ENCODE assay signal across 8 mouse cellular contexts in the genomic region with DNA sequence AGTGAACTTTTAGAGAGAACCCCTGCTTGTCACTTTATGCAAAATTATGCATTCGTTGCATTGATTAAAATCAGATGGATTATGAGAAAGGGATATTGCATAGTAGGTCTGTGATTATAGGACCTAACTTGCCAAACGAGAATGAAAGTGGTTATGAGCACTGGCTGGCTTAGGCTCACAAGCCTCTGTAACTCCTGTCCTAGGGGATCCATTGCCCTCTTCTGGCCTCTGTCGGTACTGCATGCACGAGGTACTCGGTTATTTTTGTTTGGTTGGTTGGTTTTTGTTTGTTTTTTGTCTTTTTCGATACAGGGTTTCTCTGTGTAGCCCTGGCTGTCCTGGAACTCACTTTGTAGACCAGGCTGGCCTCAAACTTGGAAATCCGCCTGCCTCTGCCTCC. TPM values are rescaled to one million over a fixed set of nuclear protein-coding genes. Genes with fewer than 3 reads are reported as not detected.
DNase-seq lines count a peak whose midpoint lies in the region; ATAC-seq and TF ChIP-seq lines count a peak whose summit lies in the region.

No protein-coding gene starts in this region.

- DNase-seq in kidney, adult 2 months = peak; percentile 77
- DNase-seq in c-Kit-positive CD71-negative TER-119-negative erythroid progenitor cells, embryonic 14.5 days (ENCODE audit: low read depth) = peak; percentile 63
- peak; percentile 87 for DNase-seq in forebrain, embryonic 14.5 days (ENCODE audit: low spot score)
- peak; percentile 84 for DNase-seq in hindbrain, postnatal 0 days (ENCODE audit: low spot score)
- peak; percentile 64 to 76 for DNase-seq in left cerebral cortex, postnatal 36 days (ENCODE audit: low spot score in 2 of 2)
- peak; percentile 87 for DNase-seq in midbrain, embryonic 14.5 days
- peak; percentile 77 for DNase-seq in stomach, postnatal 0 days (ENCODE audit: low spot score)

- peak; percentile 84 for TF ChIP-seq CTCF in kidney, adult 2 months (conservative IDR thresholded peaks at IDR 0.05; ENCODE audit: insufficient read depth, insufficient read length, low read depth, low read length)
- peak; percentile 96 for TF ChIP-seq CTCF in hindbrain, postnatal 0 days (IDR thresholded peaks at IDR 0.05; ENCODE audit: low read depth)
- TF ChIP-seq CTCF in stomach, postnatal 0 days (IDR thresholded peaks at IDR 0.05; ENCODE audit: low read depth) = peak; percentile 92

- 10% methylated on average over 7 of the region's 7 CpGs for WGBS in kidney, adult 2 months
- whole genome bisulfite sequencing in kidney, embryonic 15.5 days = 13% methylated on average over 7 of the region's 7 CpGs
- WGBS in forebrain, embryonic 14.5 days = 16% methylated on average over 7 of the region's 7 CpGs
- WGBS in hindbrain, postnatal 0 days = 13% methylated on average over 7 of the region's 7 CpGs
- WGBS in midbrain, embryonic 14.5 days = 15% methylated on average over 7 of the region's 7 CpGs
- 8% methylated on average over 7 of the region's 7 CpGs for WGBS in stomach, postnatal 0 days

- H3K4me3 ChIP-seq in kidney, adult 2 months (ENCODE audit: insufficient read depth, low read depth, low read length) = no peak overlapping the region
- H3K4me3 ChIP-seq in kidney, embryonic 15.5 days (replicated peaks) = no peak overlapping the region
- H3K4me3 ChIP-seq in forebrain, embryonic 14.5 days (ENCODE audit: low read depth, low read length) = no peak overlapping the region
- no peak overlapping the region for H3K4me3 ChIP-seq in hindbrain, postnatal 0 days (ENCODE audit: low read length)
- H3K4me3 ChIP-seq in midbrain, embryonic 14.5 days (replicated peaks; ENCODE audit: low read depth, low read length) = no peak overlapping the region
- H3K4me3 ChIP-seq in stomach, postnatal 0 days (ENCODE audit: low read depth, low read length) = no peak overlapping the region

- no peak for ATAC-seq in kidney, embryonic 15.5 days (replicated peaks; ENCODE audit: low FRiP score)
- peak; percentile 75 for ATAC-seq in forebrain, embryonic 14.5 days
- ATAC-seq in hindbrain, postnatal 0 days = no peak
- no peak for ATAC-seq in midbrain, embryonic 14.5 days (ENCODE audit: low FRiP score, low TSS enrichment)
- no peak for ATAC-seq in stomach, postnatal 0 days (ENCODE audit: low FRiP score, low TSS enrichment)

- intact Hi-C loops in left cerebral cortex, postnatal 36 days (cut with DNase I) = loop anchor here (5.0 kb wide), 1 partner anchor 431 kb away; a partner anchor contains a TSS

- no peaks in the 10 kb centered on the region for H3K9me3 ChIP-seq in kidney, embryonic 15.5 days (replicated peaks)
- H3K9me3 ChIP-seq in forebrain, embryonic 14.5 days (replicated peaks; ENCODE audit: control insufficient read depth, low read length) = no peaks in the 10 kb centered on the region
- no peaks in the 10 kb centered on the region for H3K9me3 ChIP-seq in hindbrain, postnatal 0 days (ENCODE audit: low read length)
- H3K9me3 ChIP-seq in midbrain, embryonic 14.5 days (ENCODE audit: control insufficient read depth, low read length) = no peaks in the 10 kb centered on the region
- no peaks in the 10 kb centered on the region for H3K9me3 ChIP-seq in stomach, postnatal 0 days (ENCODE audit: control insufficient read depth, low read length)

- H3K4me2 ChIP-seq in kidney, embryonic 15.5 days = no peak overlapping the region
- no peak overlapping the region for H3K4me2 ChIP-seq in forebrain, embryonic 14.5 days (ENCODE audit: low read length)
- no peak overlapping the region for H3K4me2 ChIP-seq in hindbrain, postnatal 0 days (ENCODE audit: low read depth, low read length)
- H3K4me2 ChIP-seq in midbrain, embryonic 14.5 days (ENCODE audit: low read length) = no peak overlapping the region
- H3K4me2 ChIP-seq in stomach, postnatal 0 days (replicated peaks; ENCODE audit: low read depth) = no peak overlapping the region

- TF ChIP-seq EP300 in stomach, postnatal 0 days (optimal IDR thresholded peaks at IDR 0.05) = no peak

- H3K9ac ChIP-seq in kidney, embryonic 15.5 days = no peak overlapping the region
- H3K9ac ChIP-seq in forebrain, embryonic 14.5 days (ENCODE audit: low read length) = no peak overlapping the region
- H3K9ac ChIP-seq in hindbrain, postnatal 0 days (replicated peaks; ENCODE audit: low read length) = no peak overlapping the region
- no peak overlapping the region for H3K9ac ChIP-seq in midbrain, embryonic 14.5 days (replicated peaks; ENCODE audit: low read length)
- no peak overlapping the region for H3K9ac ChIP-seq in stomach, postnatal 0 days (ENCODE audit: low read length)

- no peaks in the 10 kb centered on the region for H3K27me3 ChIP-seq in kidney, adult 2 months (replicated peaks; ENCODE audit: control insufficient read depth, insufficient read depth, low read length)
- no peaks in the 10 kb centered on the region for H3K27me3 ChIP-seq in kidney, embryonic 15.5 days
- no peaks in the 10 kb centered on the region for H3K27me3 ChIP-seq in forebrain, embryonic 14.5 days (replicated peaks; ENCODE audit: control insufficient read depth, insufficient read depth, low read length)
- no peaks in the 10 kb centered on the region for H3K27me3 ChIP-seq in hindbrain, postnatal 0 days (ENCODE audit: insufficient read depth, low read length)
- H3K27me3 ChIP-seq in midbrain, embryonic 14.5 days (ENCODE audit: control insufficient read depth, insufficient read depth, low read length) = no peaks in the 10 kb centered on the region
- no peaks in the 10 kb centered on the region for H3K27me3 ChIP-seq in stomach, postnatal 0 days (ENCODE audit: control insufficient read depth, insufficient read depth, low read length)

- no peak for TF ChIP-seq POLR2A in kidney, adult 2 months (IDR thresholded peaks at IDR 0.05; ENCODE audit: low read depth, low read length)

- H3K4me1 ChIP-seq in kidney, adult 2 months (ENCODE audit: control insufficient read depth, insufficient read depth, low read length) = no peaks in the 10 kb centered on the region
- H3K4me1 ChIP-seq in kidney, embryonic 15.5 days = peaks cover 10% of the 10 kb centered on the region
- H3K4me1 ChIP-seq in forebrain, embryonic 14.5 days (ENCODE audit: control insufficient read depth, insufficient read depth, low read length) = 0 out of 2 replicates have a peak, but pooled peaks cover 1% of the 10 kb centered on the region
- H3K4me1 ChIP-seq in hindbrain, postnatal 0 days (ENCODE audit: insufficient read depth, low read length) = no peaks in the 10 kb centered on the region
- H3K4me1 ChIP-seq in midbrain, embryonic 14.5 days (ENCODE audit: control insufficient read depth, insufficient read depth, low read length) = no peaks in the 10 kb centered on the region
- no peaks in the 10 kb centered on the region for H3K4me1 ChIP-seq in stomach, postnatal 0 days (replicated peaks; ENCODE audit: control insufficient read depth, insufficient read depth)

- no peak overlapping the region for H3K27ac ChIP-seq in kidney, adult 2 months (ENCODE audit: insufficient read depth, low read depth, low read length)
- no peak overlapping the region for H3K27ac ChIP-seq in kidney, embryonic 15.5 days
- H3K27ac ChIP-seq in forebrain, embryonic 14.5 days (ENCODE audit: low read depth, low read length) = no peak overlapping the region
- H3K27ac ChIP-seq in hindbrain, postnatal 0 days = no peak overlapping the region
- no peak overlapping the region for H3K27ac ChIP-seq in midbrain, embryonic 14.5 days (replicated peaks; ENCODE audit: low read depth, low read length)
- H3K27ac ChIP-seq in stomach, postnatal 0 days (replicated peaks) = no peak overlapping the region

- no peaks in the 10 kb centered on the region for H3K36me3 ChIP-seq in kidney, adult 2 months (ENCODE audit: control insufficient read depth, insufficient read depth, low read length)
- no peaks in the 10 kb centered on the region for H3K36me3 ChIP-seq in kidney, embryonic 15.5 days
- no peaks in the 10 kb centered on the region for H3K36me3 ChIP-seq in forebrain, embryonic 14.5 days (ENCODE audit: control insufficient read depth, insufficient read depth, low read length)
- H3K36me3 ChIP-seq in hindbrain, postnatal 0 days (ENCODE audit: insufficient read depth, low read length) = no peaks in the 10 kb centered on the region
- H3K36me3 ChIP-seq in midbrain, embryonic 14.5 days (ENCODE audit: control insufficient read depth, insufficient read depth, low read length) = no peaks in the 10 kb centered on the region
- H3K36me3 ChIP-seq in stomach, postnatal 0 days (ENCODE audit: control insufficient read depth, insufficient read depth, low read length) = no peaks in the 10 kb centered on the region

RNA-seq across cellular contexts. Expression of a gene that starts 18.8 kb away (rescaled TPM):
- 6.4 and 6.9 TPM in 2 replicates for polyA plus RNA-seq in kidney, adult 2 months (2012; rRNA removed)
- polyA plus RNA-seq in kidney, embryonic 15.5 days (2015; fragmentation: Nextera tagmentation; extraction: Ambion mirVana) = 107 and 110 TPM in 2 replicates
- polyA plus RNA-seq in forebrain, embryonic 14.5 days (2014; fragmentation: Nextera tagmentation; extraction: Ambion mirVana) = 33.4 and 44.1 TPM in 2 replicates
- 2.8 and 12.3 TPM in 2 replicates for total RNA-seq in hindbrain, postnatal 0 days (2014; rRNA removed)
- polyA plus RNA-seq in hindbrain, postnatal 0 days (2015; fragmentation: Nextera tagmentation; extraction: Ambion mirVana) = 17.2 and 20.6 TPM in 2 replicates
- total RNA-seq in left cerebral cortex, postnatal 36 days (2021) = 1 to 10 TPM in 1 of 2 experiments, under 1 TPM in 1; 0.74 to 1.8 TPM
- 15.5 and 23.7 TPM in 2 replicates for polyA plus RNA-seq in midbrain, embryonic 14.5 days (2014; fragmentation: Nextera tagmentation; extraction: Ambion mirVana)
- 31.0 and 35.5 TPM in 2 replicates for polyA plus RNA-seq in stomach, postnatal 0 days (2015; fragmentation: Nextera tagmentation; extraction: Ambion mirVana)

RNA-seq across cellular contexts. Expression of a gene that starts 39.5 kb away (rescaled TPM):
- 4.6 and 6.8 TPM in 2 replicates for polyA plus RNA-seq in kidney, adult 2 months (2012; rRNA removed)
- 3.0 and 4.0 TPM in 2 replicates for polyA plus RNA-seq in kidney, embryonic 15.5 days (2015; fragmentation: Nextera tagmentation; extraction: Ambion mirVana)
- 7.1 and 8.3 TPM in 2 replicates for polyA plus RNA-seq in forebrain, embryonic 14.5 days (2014; fragmentation: Nextera tagmentation; extraction: Ambion mirVana)
- total RNA-seq in hindbrain, postnatal 0 days (2014; rRNA removed) = 12.3 and 26.5 TPM in 2 replicates
- 17.3 and 20.6 TPM in 2 replicates for polyA plus RNA-seq in hindbrain, postnatal 0 days (2015; fragmentation: Nextera tagmentation; extraction: Ambion mirVana)
- total RNA-seq in left cerebral cortex, postnatal 36 days (2021) = 10 to 100 TPM in 1 of 2 experiments, 1 to 10 TPM in 1; 9.4 to 13.4 TPM
- 11.8 and 12.8 TPM in 2 replicates for polyA plus RNA-seq in midbrain, embryonic 14.5 days (2014; fragmentation: Nextera tagmentation; extraction: Ambion mirVana)
- 12.2 and 14.0 TPM in 2 replicates for polyA plus RNA-seq in stomach, postnatal 0 days (2015; fragmentation: Nextera tagmentation; extraction: Ambion mirVana)

RNA-seq across cellular contexts. Expression of a gene that starts 60.0 kb away (rescaled TPM):
- polyA plus RNA-seq in kidney, adult 2 months (2012; rRNA removed) = 1.6 TPM in 1 of 2 replicates, not detected in the other
- polyA plus RNA-seq in kidney, embryonic 15.5 days (2015; fragmentation: Nextera tagmentation; extraction: Ambion mirVana) = 2.8 and 3.0 TPM in 2 replicates
- 2.9 and 6.9 TPM in 2 replicates for polyA plus RNA-seq in forebrain, embryonic 14.5 days (2014; fragmentation: Nextera tagmentation; extraction: Ambion mirVana)
- total RNA-seq in hindbrain, postnatal 0 days (2014; rRNA removed) = 3.1 and 7.0 TPM in 2 replicates
- 10.2 and 10.9 TPM in 2 replicates for polyA plus RNA-seq in hindbrain, postnatal 0 days (2015; fragmentation: Nextera tagmentation; extraction: Ambion mirVana)
- under 1 TPM in 1 of 2 experiments, not detected in 1; 0.95 TPM for total RNA-seq in left cerebral cortex, postnatal 36 days (2021)
- 4.9 and 5.1 TPM in 2 replicates for polyA plus RNA-seq in midbrain, embryonic 14.5 days (2014; fragmentation: Nextera tagmentation; extraction: Ambion mirVana)
- 2.1 and 4.7 TPM in 2 replicates for polyA plus RNA-seq in stomach, postnatal 0 days (2015; fragmentation: Nextera tagmentation; extraction: Ambion mirVana)
